Mouse (Mus musculus) monocyte, adult 2 months (primary cell): ENCODE measurements at regions not wholly inside any gene's neighbourhood (a gene's known extent, or its start where the extent isn't known, plus 50 kb on each side); places are given as distances from the start of the nearest gene placed in this dataset.
"Not testable (repeated sequence)": the region's sequence is repeated elsewhere in the genome, so short reads cannot be mapped to it uniquely, and the experiment has no call there.

ENCODE experiments used
- DNase-seq, 2 experiments: peaks; one replicate each; pipeline ENCODE4 v3.0.0; 2022; ENCODE audit warnings: low spot score in 2 of 2, low read depth in 1 of 2

DNA sequence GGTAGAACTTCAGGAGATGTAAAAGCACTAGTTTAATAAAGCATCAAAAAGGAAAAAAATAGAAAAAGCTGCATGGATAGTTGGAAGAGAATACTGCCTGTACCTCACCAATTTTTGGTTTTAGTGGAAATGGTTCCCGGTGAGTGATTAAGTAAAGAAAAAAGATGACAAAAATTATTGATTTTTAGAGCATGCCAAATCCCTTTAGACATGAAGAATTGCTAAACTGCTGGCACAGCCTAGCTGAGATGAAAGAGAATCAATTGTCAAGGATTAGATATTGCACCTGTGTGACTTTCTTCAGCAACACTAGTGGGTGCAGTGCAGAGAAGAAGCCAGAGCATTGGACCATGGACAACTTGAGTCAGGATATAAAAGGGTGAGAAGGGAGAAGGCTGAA is 348.7 kb upstream of the Cpeb2 start:
- no peak for DNase-seq

DNA sequence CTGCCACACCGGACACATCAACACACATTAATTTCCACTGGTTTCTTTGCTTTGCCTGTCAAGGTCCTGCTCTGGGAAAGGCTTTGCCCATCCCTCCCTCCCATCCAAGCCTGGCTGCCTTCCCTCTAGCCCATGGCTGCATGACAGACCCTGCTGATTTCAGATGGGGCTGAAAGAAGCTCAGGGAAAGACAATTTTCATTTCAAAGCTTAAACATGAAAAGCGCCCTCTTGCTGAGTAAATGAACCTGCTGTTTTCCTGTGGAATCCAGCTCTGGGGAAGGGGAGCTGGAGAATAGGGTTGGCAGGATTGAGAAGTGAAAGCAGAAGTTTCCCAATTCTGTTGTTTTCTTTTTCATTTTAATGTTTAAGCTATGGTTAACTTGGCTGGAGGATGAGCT is 341.1 kb upstream of the Cpeb2 start:
- DNase-seq: no peak

DNA sequence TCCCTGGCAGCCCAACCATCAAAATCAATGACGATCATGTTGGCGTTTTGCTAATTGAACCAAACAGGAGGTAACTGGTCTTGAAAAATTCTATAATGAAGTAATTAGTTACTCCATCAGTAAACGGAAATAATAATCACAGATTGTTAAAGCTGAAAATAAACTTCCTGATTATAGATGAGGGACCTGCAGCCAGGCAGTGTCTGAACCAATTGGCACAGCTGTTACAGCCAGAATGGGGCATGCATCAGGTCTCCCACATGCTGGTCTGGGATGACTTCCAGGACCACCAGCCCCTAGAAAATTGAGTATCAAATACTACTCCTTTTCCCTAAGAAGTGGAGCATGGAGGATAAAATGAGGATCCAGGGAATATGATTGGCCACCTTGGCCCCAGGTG is 326.8 kb upstream of the Cpeb2 start:
- no peak for DNase-seq

DNA sequence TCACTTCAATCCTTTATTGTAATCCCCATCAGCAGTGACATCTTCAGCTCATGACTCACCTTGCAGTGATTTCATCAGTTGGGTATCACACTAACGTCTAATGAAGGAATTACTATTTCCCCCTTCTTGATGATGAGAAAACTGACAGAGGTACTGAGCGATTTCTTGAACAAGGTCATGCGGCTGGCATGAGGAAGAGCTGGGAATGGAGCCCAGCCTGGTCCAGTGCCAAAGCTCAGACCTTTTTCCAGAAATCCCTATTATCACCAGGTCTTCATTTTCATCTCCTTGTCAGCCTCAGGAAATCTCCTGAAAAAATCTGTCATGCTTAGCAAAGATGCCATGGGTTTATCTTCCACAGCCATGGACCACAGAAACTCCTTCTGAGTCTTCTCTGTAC is 313.6 kb upstream of the Cpeb2 start:
- DNase-seq: no peak

DNA sequence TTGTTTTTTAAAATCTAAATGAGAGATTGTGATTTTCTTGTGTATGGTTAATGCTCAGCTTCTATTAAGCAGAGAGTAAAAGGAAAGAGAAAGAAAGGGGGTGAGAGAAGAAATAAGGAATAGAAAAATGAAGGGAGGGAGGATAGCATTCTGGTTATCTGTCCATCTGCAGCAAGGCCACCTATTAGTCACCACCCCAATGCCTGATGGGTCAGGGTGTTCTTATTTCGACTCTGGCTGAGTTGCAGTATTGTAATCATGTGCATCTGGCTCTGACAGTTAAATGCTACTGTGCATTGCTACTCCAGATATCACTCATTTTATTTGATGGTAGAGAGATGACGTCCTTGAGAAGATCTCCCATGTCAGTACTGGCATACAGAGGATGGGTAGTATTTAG is 300.9 kb upstream of the Cpeb2 start:
- DNase-seq: no peak

DNA sequence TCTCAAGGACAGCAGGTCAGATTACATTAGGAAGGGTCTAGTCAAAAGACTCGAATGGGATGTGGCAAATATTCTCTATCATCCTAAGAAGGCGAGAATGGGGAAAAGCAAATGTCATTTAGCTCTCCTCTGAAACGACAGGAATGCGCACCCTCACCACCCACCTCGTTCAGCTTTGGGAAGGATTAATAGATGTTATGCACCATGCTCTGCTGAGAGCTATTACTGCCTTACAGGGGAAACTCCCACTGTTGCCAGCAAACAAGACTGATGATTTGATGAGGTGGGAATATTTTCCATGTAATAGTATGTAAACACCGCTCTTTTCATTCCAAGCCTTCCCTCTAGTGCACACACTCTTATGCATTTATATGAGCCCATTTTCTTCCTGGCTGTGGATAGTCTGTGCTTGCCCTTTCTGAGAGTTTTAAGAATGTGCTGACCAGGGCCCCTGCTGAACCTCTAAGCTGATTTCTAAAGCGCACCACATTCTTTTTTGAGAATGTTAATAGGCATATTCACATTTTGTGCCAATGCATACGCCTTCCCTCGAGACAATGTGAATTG is 273.6 kb upstream of the Cpeb2 start:
- no peak for DNase-seq

DNA sequence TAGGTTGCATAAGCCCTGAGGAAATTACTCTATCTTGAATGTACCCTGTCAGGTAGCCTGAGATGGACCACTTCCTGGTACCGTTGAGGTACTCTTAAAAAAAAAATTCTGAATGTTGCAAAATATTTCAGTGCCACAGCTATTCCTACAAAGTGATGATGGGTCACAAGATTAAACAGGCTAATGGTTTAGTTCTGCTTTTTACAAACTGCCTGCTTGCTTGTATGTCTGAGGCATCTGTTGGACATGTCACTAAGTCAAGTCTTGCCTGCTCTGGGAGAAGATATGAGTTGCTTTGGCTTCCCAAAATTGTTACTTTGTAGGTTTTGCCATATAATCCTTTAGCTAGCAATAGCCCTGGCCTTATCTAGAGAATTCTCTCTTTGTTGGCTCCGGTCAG is 266.0 kb upstream of the Cpeb2 start:
- DNase-seq: not testable (repeated sequence)

DNA sequence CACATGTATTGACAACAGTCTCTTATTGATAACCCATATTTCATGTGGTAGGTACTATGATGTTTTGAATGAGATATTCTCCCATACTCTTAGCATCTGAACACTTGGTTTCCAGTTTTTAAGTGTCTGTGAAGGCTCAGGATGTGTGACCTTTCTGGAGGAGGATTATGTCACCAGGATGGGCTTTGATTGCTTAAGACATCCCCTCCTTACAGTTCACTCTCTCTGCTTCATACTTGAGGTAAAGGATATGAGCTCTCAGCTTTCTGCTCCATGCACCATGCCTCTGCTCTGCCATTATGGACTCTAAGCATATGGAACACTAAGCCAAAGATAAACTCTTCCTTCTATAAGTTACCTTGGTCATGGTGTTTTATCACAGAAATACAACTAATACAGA is 263.8 kb upstream of the Cpeb2 start:
- no peak for DNase-seq

DNA sequence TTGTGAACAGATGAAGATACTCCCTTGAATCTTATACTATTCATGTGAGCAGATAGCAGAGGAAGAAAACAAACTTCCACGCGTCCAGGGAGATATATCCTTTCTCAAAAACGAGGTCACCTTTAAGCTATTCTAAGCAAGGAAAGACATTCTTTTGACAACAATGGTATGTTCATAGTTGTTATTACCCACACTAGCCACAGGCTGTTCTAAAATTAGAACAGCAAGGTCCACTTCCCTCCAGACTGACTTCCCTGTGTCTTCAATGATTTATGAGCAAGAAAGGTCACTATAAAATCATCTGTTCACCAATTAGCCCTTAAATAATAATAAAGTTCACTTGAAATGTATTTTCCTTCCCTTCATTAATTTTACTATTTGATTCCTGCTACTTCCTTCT is 263.3 kb upstream of the Cpeb2 start:
- DNase-seq: no peak

DNA sequence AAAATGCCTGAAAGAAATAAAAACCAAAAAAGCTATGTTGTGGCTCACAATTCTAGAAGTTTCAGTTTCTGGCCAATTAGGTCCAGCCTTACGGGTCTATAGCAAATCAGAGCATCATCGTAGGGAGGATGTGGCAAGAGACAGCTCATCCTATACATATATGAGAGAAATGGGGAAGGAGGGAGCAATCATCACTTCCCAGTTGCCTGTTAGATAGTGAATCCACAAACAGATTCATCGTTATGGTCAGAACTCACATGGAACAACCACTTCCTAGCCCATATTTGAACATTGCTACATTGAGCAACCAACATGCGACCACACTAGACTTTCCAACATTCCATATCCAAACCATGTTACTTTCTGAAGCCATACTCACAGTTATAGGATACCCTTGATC is 255.9 kb upstream of the Cpeb2 start:
- no peak for DNase-seq

DNA sequence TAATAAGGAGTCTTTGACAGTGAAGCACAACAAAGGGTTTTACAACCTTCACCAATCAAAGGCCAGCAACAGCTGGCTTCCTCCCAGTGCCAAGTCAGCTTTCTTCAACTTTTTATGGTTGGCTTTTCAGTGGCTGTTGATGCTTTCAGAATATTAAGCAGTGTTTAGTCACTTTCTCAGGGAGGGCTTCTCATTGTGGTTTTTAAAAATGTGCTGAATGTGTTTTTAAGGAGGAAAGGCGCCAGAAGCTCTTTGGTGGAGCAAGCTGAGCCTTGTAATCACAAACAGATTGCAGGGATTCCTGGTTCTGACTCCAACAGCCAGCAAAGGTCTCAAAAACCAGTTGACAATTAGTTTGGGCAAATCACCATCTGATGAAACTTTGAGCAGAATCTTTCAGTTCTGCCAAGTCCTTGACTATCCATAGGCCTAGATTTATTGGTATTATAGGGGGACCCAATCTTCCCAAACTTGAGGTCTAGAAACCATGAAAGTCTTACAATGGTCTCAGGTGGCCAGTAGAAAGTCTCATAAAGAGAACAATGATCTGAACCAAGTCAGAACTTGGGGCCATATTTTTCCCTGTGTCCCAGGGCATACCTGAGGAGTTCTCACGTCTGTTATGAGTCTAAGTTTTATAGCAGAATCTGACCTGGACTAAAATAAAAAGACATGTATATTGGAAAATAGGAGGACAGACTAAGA is 251.9 kb upstream of the Cpeb2 start:
- no peak for DNase-seq

DNA sequence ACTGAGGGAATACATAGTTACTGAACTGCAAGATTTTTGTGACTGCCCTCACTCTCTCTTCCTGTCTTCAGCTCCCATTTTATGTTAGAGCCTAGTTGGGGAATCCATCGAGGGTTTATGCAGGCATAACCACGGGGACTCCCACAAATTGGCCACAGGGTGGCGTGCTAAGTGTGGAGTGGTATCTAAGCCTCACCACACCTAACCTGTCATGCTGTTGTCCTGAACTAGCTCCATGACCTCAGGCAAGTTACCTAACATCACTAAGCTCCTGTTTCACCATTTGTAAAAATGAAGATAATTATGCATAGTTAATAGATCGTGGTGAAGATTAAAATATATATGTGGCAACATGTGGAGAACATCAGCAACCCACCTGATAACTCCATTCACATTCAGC is 246.8 kb upstream of the Cpeb2 start:
- no peak for DNase-seq

DNA sequence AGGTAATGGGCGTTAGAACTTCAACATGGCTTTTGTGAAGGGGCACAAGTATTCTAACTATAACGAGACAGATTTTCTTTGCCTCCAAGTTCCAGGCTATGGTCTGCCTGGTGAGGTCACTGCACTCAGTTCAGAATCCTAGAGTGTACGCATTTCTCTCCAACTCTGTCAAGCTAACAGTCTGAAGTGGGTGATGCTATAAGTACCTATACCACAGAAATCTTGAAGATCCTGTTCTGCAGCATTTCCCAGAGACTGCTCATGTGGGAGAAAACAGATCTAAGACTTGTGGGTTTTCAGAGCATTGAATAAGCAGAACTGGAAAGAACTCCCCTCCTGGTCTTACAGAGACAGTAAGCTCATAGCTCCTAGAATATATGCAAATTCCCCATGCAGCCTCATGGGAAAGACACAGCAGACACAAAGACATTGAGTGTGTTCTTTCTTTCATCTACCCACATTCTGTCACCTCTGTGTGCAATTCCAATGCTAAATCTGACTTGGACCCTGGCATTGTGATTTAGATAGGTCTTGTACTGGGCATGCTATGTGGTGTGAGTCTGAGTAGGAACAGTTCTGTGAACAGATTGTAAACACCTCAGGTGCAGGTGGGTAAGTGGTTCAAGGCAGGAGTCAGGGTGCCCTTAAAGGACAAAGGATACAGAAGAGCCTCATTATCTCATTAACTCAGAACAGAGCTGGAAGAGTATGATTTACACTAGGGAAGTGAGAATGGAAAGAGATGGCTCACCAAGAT is 245.1 kb upstream of the Cpeb2 start:
- DNase-seq: no peak

DNA sequence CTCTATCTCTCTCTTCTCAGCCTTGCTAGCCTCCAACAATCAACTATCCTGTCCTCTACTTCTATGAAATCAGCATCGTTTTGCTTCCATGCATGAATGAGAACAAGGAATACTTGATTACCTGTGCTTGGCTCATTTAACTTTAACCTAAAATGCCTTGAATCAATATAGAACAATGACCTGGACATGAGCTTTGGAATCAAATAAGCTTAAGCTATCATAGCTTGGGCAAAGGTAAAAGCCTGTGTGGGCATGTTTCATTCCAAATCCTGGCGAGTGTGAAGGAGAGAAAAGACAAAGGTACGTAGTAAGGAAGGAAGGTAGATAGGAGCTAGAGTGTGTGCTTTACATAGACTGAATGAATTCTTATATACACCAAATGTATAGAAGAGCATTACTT is 243.7 kb upstream of the Cpeb2 start:
- no peak for DNase-seq

DNA sequence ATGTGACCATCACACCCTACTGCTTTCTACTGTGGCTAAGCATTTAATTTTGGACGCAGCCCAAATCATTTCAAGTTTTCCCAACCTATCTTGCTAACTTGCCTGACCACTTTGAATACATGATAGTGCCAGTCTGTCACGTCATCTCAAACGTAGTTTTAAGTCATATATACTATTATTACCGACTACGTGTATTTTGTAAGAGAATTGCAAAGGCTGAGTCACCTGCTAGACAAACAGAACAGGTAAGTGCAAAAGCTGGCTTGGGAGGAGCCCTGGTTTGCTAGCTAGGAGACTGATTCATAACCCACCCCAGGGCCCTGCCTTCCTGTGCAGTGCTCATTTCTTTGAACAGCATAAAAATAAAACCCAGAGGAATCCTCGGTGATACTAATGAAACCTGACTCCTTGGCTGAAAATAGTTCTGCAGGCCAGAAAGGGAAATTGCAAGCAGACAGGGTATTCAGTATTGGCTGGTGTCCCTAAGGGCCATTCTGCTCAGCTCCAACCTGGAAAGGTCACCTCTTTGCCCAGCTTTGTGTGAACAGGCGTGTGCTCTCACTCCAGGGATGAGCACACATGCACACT is 208.9 kb upstream of the Cpeb2 start:
- no peak for DNase-seq

DNA sequence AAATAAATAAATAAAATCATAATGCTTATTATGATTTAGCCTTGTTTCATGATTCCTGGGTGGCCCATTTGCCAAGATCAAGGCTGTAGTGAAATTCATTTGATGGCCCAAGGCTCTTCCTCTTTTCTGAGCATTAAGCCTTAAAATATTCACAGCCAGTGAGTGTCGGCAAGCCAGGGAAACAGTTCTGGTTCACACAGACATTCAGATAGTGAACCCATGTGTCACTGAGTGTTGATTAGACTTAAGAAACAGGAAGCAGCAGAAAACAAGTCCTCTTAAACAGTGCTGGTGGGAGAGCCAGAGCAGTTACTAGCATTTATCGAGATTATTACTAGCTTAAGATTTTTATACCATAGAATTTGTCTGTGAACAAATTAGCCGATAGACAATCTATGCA is 201.7 kb upstream of the Cpeb2 start:
- DNase-seq: no peak

DNA sequence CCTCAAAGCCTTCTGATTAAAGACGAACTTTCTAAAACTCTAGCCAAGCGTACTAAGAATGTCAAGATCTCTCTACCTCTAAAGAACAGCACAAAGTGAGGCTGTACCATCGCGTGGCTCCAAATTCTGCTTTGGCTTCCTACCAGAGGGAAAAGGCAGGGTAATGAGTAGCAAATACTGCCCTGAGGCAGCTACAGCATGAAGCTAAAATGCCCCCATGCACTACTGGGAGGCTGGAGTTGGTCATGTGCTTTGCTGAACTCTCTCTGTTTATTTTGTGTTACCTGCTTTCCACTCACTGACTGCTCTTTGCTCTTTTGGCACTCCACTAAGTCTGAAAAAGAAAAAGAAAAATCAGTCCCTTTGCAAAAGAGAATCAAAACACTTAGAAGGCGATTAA is 201.1 kb upstream of the Cpeb2 start:
- DNase-seq: no peak

DNA sequence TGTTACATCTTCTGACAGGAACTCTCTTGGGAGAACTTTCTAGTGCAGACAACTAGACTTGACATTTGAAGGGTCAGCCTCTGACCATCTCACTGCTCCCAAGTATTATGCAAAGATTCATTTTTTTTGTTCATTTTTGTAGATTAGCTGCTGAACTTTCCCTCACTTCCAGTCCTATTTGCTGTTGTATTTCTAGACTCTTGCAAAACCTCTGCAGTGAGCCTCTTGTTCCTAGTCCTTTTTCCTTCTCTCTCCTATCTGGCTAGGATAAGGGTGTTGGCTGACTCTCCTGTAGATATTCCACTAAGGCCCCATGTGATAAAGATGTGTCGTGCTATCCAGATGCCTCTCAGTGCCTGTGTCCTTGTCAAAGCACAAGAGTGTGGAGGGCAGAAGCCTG is 198.5 kb upstream of the Cpeb2 start:
- DNase-seq: no peak

DNA sequence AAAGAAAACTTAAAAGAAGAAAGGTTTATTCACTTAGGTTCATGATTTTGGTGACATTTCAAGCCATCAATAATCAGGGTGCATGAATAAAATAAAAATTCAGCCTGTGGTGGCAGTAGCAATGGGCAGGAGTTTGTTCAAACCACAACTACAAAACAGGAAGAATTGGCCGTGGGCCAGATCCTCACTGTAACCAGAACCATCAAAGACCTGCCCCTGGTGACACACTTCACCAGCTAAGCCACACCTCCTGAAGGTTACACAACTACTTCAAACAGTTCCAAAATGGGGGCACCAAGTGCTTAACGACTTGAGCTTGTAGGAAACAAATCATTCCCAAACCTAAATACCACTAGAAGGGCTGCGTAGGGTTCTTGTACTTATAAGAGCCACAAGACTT is 195.4 kb upstream of the Cpeb2 start:
- no peak for DNase-seq

DNA sequence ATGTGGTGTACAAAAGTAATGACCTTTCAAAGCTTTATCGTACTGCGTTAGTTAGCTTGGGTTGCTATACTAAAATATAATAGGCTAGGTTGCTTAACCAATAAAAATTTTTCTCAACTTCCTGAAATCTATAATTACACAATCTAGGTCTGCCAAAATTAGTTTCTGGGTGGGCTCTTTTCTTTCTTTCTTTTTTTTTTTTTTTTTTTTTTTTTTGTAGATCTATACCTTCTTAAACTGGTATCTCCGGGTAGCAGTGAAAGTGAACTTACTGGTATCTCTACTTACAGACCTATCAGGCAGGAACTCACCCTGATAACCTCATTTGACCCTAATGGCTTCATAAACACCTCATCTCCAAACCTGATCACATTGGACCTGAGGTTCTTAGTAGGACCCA is 193.4 kb upstream of the Cpeb2 start:
- DNase-seq: no peak

DNA sequence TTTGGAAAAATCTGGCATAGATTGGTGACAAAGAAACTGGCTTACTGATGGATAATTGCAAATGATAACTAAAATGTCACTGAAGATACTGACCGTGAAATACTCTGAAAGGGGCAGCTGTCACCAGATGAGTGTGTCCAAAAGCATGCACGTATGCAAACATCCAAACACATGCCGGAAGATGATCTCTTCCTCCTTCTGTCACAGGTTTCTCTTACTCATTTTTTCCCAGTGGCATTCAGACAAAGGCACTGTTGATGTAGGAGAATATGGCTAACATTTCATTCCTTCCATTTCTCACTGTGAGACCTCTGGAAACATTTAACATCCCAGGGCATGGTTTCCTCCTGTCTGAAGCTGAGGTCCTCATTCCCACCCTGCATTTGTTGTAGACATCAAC is 190.4 kb upstream of the Cpeb2 start:
- no peak for DNase-seq

DNA sequence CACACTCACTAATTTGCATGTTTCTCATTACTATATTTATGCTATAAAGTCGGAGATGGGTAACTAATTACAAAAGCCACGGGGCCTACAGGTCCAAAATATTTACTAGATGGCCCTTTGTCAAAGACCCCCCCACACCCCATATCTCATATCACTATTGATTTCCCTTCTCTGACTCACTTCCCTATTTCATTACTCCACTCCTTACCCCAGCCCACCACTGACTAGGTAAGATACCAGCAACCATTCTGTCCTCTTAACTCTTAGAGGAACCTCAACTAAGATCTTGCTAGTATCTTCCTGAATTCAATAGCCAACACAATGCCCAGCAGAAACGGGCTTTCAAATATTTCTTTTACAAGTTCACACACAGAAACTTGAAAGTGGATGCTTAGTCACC is 187.1 kb upstream of the Cpeb2 start:
- no peak for DNase-seq
